Mouse (Mus musculus) midbrain, embryonic 13.5 days (tissue): ENCODE measurements at regions not wholly inside any gene's neighbourhood (a gene's known extent, or its start where the extent isn't known, plus 50 kb on each side); places are given as distances from the start of the nearest gene placed in this dataset.

Experiments
- ATAC-seq: fragments of 200-750 bp; cut with Nextera tagmentation; 2 replicates; pipeline ENCODE4 v1.8.0; 2017; ENCODE audit warnings: mild to moderate bottlenecking, moderate TSS enrichment, moderate library complexity
- H3K27ac ChIP-seq: fragments of 300-500 bp; sonication (generic); 2 replicates; pipeline ENCODE4 v1.5.1; 2015; ENCODE audit warnings: inconsistent platforms, mild to moderate bottlenecking, moderate library complexity
- H3K27me3 ChIP-seq: fragments of 300-500 bp; sonication (generic); 2 replicates; pipeline ENCODE4 v1.6.1; 2015; ENCODE audit warnings: mild to moderate bottlenecking, inconsistent platforms
- H3K36me3 ChIP-seq: fragments of 300-500 bp; sonication (generic); 2 replicates; pipeline ENCODE4 v1.6.1; 2015; ENCODE audit warnings: mild to moderate bottlenecking, inconsistent platforms
- H3K4me1 ChIP-seq: fragments of 300-500 bp; sonication (generic); replicated peaks from 2 replicates; pipeline ENCODE4 v1.6.1; 2015; ENCODE audit warnings: inconsistent platforms
- H3K4me2 ChIP-seq: fragments of 300-500 bp; sonication (generic); replicated peaks from 2 replicates; pipeline ENCODE4 v1.6.1; 2015; ENCODE audit warnings: moderate library complexity, mild to moderate bottlenecking, inconsistent platforms
- H3K4me3 ChIP-seq: fragments of 300-500 bp; sonication (generic); replicated peaks from 2 replicates; pipeline ENCODE4 v1.5.1; 2015; ENCODE audit warnings: mild to moderate bottlenecking, inconsistent platforms
- H3K9ac ChIP-seq: fragments of 300-500 bp; sonication (generic); replicated peaks from 2 replicates; pipeline ENCODE4 v1.6.1; 2015; ENCODE audit warnings: mild to moderate bottlenecking, inconsistent platforms
- H3K9me3 ChIP-seq: fragments of 300-500 bp; sonication (generic); 2 replicates; pipeline ENCODE4 v1.6.1; 2016; ENCODE audit warnings: mild to moderate bottlenecking, inconsistent platforms
- WGBS: fragments of 180-500 bp; shearing (Covaris S2); methylation state at CpG from one replicate; pipeline ENCODE4 v1.1.7; 2015; 5-methylcytosine and 5-hydroxymethylcytosine counted together

DNA sequence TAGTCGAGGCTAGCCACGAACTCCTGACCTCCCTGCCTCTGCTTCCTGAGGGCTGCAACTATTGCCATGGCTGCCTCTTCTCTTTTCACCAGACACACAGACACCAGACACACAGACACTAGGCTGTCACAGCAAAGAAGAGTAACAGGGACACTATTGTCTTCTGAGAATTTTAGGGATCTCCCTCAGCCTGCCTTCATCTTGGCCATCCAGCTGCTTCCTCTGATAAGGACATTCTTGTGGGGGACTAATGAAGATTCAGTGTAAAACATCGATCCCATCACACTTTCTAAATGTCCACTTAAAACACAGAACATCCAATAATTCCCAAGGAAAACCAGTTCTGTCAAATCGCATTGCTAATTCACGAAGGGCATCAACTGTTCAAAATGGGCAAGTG lies 98.2 kb downstream of the Cd24a start:
- Histone ChIP-seq H3K9ac (no peak overlapping the region), H3K4me2 (no peak overlapping the region), H3K9me3 (no peaks in the 10 kb centered on the region), H3K27me3 (no peaks in the 10 kb centered on the region), H3K27ac (no peak overlapping the region), H3K4me1 (no peaks in the 10 kb centered on the region), H3K4me3 (no peak overlapping the region), H3K36me3 (no peaks in the 10 kb centered on the region)
- no peak for ATAC-seq
- WGBS = 81% methylated on average over 5 of the region's 5 CpGs

GRCm38 (mm10) chr10:43684247-43685033 lies 106.4 kb downstream of the Cd24a start:
- WGBS = 47% methylated on average over 12 of the region's 12 CpGs
- H3K27me3 ChIP-seq = no peaks in the 10 kb centered on the region
- H3K9ac ChIP-seq = no peak overlapping the region

DNA sequence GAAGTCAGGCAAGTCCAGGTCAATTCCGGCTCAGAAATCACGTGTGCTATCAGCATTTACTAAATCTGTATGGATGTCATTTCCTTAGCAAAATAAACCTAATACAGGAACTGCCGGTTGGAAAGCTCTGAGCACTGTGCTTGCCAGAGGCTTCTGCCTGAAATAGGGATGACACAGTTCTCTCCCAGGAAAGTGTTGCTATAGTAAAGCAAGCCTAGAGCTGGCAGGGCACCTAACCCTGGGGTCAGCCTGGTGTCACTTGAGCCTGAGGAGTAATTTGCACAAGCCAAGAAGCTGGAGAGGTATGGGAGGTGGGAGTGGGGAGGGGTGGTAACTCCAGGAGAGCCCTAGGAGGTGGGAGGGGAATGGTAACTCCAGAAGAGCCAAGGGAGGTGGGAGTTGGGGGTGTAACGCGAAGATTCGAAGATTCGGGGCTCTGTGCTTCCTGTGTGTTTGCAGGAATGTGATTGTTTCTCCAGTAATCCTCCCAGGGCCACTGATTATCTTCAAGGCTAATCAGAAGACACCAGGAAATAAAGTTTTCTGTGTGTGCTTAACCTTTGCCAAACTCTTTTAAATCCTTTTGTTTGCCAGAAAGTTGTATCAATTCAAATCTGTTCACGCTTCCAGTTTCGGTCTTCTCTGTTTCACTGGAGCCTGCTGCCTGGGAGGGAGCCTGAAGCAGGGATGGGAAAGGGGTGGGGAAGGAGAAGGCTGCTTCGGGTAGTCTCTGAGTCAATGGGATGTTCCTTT lies 111.3 kb downstream of the Cd24a start:
- Histone ChIP-seq H3K4me2 (no peak overlapping the region), H3K27me3 (no peaks in the 10 kb centered on the region), H3K27ac (no peak overlapping the region), H3K4me3 (no peak overlapping the region), H3K9ac (no peak overlapping the region), H3K9me3 (no peaks in the 10 kb centered on the region), H3K36me3 (no peaks in the 10 kb centered on the region), H3K4me1 (0 out of 2 replicates have a peak, but pooled peaks cover 6% of the 10 kb centered on the region)
- WGBS = 15% methylated on average over 10 of the region's 10 CpGs
- ATAC-seq = no peak

More at GRCm38 (mm10) chr10:43684247-43685033, 106.4 kb downstream of the Cd24a start:
- Histone ChIP-seq H3K4me1 (0 out of 2 replicates have a peak, but pooled peaks cover 4% of the 10 kb centered on the region), H3K36me3 (no peaks in the 10 kb centered on the region), H3K9me3 (no peaks in the 10 kb centered on the region), H3K4me3 (no peak overlapping the region), H3K4me2 (no peak overlapping the region), H3K27ac (no peak overlapping the region)
- ATAC-seq = no peak

GRCm38 (mm10) chr10:43689914-43690316 lies 111.8 kb downstream of the Cd24a start:
- 0 out of 2 replicates have a peak, but pooled peaks cover 6% of the 10 kb centered on the region for H3K4me1 ChIP-seq
- H3K27me3 ChIP-seq = no peaks in the 10 kb centered on the region
- H3K4me2 ChIP-seq = no peak overlapping the region
- no peaks in the 10 kb centered on the region for H3K36me3 ChIP-seq
- H3K9ac ChIP-seq = no peak overlapping the region
- H3K27ac ChIP-seq = no peak overlapping the region
- 47% methylated on average over 8 of the region's 8 CpGs for WGBS
- no peak overlapping the region for H3K4me3 ChIP-seq
- H3K9me3 ChIP-seq = no peaks in the 10 kb centered on the region
- ATAC-seq = no peak

- WGBS = 74% methylated on average over 5 of the region's 5 CpGs
- H3K9ac ChIP-seq = no peak overlapping the region
- no peak overlapping the region for H3K27ac ChIP-seq
- H3K27me3 ChIP-seq = no peaks in the 10 kb centered on the region
- no peak overlapping the region for H3K4me3 ChIP-seq
- 0 out of 2 replicates have a peak, but pooled peaks cover 6% of the 10 kb centered on the region for H3K4me1 ChIP-seq
- H3K9me3 ChIP-seq = no peaks in the 10 kb centered on the region
- no peaks in the 10 kb centered on the region for H3K36me3 ChIP-seq
- ATAC-seq = no peak
- H3K4me2 ChIP-seq = no peak overlapping the region
Measured at GRCm38 (mm10) chr10:43693974-43694373, 115.9 kb downstream of the Cd24a start.

DNA sequence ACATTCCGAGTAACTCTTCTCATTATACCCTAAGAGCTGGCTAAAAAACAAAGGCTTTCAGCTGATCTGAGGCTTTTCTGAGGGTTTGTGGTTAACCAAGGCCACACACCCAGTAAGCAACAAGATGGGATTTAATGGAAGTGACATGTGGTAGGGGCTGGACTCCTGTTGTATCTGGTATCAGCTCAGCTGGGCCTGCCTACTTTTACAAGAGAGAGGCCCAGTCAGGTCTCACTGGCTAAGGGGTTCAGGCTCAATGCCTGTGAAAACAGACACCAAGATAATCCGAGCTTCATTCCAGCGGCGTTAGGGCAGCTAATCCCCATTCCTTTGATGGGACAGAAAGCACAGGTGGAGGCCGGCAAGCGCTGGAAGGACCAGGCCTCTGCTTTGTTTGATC lies 116.4 kb downstream of the Cd24a start:
- no peak for ATAC-seq
- H3K4me3 ChIP-seq = no peak overlapping the region
- no peak overlapping the region for H3K9ac ChIP-seq
- H3K27ac ChIP-seq = no peak overlapping the region
- no peaks in the 10 kb centered on the region for H3K9me3 ChIP-seq
- WGBS = 13% methylated on average over 6 of the region's 6 CpGs
- no peaks in the 10 kb centered on the region for H3K36me3 ChIP-seq
- no peak overlapping the region for H3K4me2 ChIP-seq
- no peaks in the 10 kb centered on the region for H3K27me3 ChIP-seq
- H3K4me1 ChIP-seq = 0 out of 2 replicates have a peak, but pooled peaks cover 2% of the 10 kb centered on the region

DNA sequence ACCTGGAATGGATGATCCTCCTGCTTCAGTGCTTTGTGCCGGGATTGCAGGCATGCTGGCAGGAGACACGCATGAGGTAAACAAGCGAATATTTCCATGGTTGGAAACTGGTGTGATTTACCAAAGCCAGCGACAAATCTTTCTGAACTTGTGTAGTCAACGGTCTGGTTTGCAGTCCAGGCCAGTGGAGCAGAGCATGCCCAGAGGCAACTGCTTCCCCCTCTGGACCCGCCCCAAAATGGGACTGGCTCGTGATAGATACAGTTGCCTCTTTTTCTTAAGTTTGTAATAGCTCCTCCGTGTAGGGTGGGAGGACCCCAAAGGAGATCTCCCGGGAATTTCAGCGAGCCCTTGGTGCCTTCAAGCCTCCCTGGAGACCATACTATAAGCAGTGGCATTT lies 117.4 kb downstream of the Cd24a start:
- Histone ChIP-seq H3K27ac (no peak overlapping the region), H3K4me2 (no peak overlapping the region), H3K9me3 (no peaks in the 10 kb centered on the region), H3K27me3 (no peaks in the 10 kb centered on the region), H3K4me1 (no peaks in the 10 kb centered on the region), H3K4me3 (no peak overlapping the region), H3K36me3 (no peaks in the 10 kb centered on the region), H3K9ac (no peak overlapping the region)
- ATAC-seq = no peak
- WGBS = 71% methylated on average over 10 of the region's 10 CpGs

DNA sequence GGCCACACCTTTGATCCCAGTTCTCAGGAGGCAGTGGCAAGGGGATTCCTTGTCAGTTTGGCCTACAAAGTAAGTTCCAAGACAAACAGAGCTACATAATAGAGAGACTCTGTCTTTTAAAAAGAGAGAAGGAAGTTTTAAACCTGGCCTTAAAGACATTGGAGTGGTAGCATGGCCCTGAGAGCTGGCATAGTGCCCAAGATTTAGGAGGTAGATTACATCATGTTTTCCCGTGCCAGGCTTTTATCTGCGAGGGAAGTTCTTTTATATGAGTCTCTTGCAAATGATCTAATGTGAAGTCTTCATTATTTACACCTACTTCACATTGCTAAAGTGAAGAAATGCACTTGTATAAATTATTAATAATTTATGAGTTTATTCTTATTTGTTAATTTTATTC lies 119.8 kb downstream of the Cd24a start:
- no peak for ATAC-seq
- Histone ChIP-seq H3K36me3 (no peaks in the 10 kb centered on the region), H3K4me2 (no peak overlapping the region), H3K9ac (no peak overlapping the region), H3K4me1 (no peaks in the 10 kb centered on the region), H3K4me3 (no peak overlapping the region), H3K27ac (no peak overlapping the region), H3K9me3 (no peaks in the 10 kb centered on the region), H3K27me3 (no peaks in the 10 kb centered on the region)
- 54% methylated on average over 2 of the region's 2 CpGs for WGBS

DNA sequence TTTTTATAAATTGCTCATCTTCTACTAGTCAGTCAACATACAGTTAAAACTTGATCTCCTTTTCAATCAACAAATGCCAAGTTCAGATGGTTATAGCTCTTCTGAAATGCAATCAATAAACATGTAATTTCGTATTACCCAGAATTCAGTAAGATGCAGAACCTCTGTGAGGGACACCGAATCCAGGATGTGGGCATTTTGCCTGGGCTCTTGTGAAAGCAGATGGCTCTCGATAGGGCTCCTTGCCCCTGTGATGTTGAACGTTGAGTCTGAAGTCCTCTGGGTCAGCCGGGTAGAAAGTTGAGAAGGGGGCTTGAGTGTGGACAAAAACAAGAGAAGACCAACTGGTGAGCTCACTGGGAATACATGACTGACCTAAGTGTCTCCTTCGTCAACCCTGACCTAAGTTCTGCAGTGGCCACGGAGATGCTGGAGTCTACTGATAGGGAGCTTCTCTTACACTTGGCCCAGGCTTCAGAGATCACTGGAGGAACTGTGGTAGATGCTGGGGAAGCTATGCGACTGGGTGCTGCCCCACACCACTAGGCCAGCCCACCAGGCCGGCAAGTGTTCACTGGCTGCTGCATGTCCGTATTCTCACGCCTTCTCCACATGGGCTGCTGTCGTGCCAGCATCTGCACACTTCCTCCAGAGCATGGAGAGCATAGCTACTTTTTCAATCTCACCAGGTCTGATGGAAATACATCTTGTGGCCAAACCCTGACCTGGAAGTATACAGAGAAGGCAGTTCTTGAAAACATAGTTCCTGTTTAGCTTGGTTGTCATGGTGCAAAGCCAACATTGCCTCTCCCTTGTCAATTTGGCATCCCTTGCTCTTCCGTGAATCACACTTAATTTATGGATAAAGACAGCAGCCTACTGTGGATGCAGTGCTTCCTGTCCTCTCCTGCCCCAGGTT lies 122.5 kb downstream of the Cd24a start:
- no peak overlapping the region for H3K4me2 ChIP-seq
- H3K27ac ChIP-seq = no peak overlapping the region
- no peak overlapping the region for H3K9ac ChIP-seq
- no peaks in the 10 kb centered on the region for H3K4me1 ChIP-seq
- H3K9me3 ChIP-seq = no peaks in the 10 kb centered on the region
- ATAC-seq = no peak
- no peaks in the 10 kb centered on the region for H3K27me3 ChIP-seq
- no peak overlapping the region for H3K4me3 ChIP-seq
- no peaks in the 10 kb centered on the region for H3K36me3 ChIP-seq
- 93% methylated on average over 13 of the region's 13 CpGs for WGBS

- 88% methylated on average over 5 of the region's 5 CpGs for WGBS
- no peaks in the 10 kb centered on the region for H3K27me3 ChIP-seq
- no peaks in the 10 kb centered on the region for H3K9me3 ChIP-seq
- H3K4me3 ChIP-seq = no peak overlapping the region
- H3K27ac ChIP-seq = no peak overlapping the region
- no peak overlapping the region for H3K9ac ChIP-seq
- no peaks in the 10 kb centered on the region for H3K4me1 ChIP-seq
- no peak overlapping the region for H3K4me2 ChIP-seq
- H3K36me3 ChIP-seq = no peaks in the 10 kb centered on the region
- no peak for ATAC-seq
Measured at GRCm38 (mm10) chr10:43702895-43703294, 124.8 kb downstream of the Cd24a start.

DNA sequence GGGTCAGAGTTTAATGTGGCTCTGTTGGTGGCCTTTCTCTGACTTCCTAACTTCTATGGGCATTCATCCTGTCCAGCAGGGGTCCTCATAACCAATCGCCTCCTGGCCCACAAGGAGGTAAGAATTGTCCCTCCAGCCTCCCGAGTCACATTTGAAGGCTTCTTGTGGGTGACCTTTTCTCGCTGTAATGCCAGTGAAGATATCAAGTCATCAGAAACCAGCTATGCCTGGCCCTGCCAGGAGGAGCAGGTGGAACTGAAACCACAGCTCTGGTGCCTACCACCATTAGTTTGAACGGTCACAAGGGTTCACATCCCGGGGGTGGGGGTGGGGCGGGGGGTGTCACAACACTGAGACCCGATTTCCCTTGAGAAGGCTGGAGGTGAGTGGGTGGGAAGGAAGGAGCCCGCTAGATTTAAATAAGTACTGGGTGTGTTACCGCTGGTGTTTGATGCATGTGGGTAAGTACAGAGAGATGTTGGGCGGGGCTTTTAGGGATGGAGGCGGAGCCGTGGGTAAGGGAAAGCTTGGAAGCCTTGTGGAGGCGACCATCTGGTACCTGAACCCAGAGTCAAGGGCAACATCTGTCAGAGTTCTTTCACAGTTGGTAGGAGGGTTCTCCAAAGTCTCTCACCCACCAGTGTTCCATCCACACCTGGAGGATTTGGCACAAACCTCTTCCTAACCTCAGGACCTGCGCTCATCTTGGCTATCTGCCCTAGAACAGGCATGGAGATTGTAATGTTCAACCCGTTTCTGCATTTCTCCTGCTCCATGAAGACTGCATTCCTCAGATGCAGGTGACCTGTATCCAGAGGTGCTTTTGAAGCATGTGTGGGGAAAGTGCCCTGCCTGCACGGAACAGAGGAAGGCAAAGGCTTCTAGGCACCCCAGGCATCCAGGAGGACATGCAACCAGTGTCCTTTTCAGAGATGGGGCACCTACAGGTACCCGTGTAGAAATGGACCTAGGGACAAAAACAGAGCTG lies 128.2 kb downstream of the Cd24a start:
- no peaks in the 10 kb centered on the region for H3K4me1 ChIP-seq
- H3K4me2 ChIP-seq = no peak overlapping the region
- H3K9ac ChIP-seq = no peak overlapping the region
- no peak overlapping the region for H3K27ac ChIP-seq
- H3K27me3 ChIP-seq = no peaks in the 10 kb centered on the region
- no peaks in the 10 kb centered on the region for H3K36me3 ChIP-seq
- whole genome bisulfite sequencing = 67% methylated on average over 17 of the region's 17 CpGs
- H3K9me3 ChIP-seq = no peaks in the 10 kb centered on the region
- no peak for ATAC-seq
- H3K4me3 ChIP-seq = no peak overlapping the region
